Mouse (Mus musculus) CH12.LX (cell line): Measurements from ENCODE around the gene Kif1bp.

Source experiments
- CHD1 ChIP-seq: IDR thresholded peaks from 2 replicates; pipeline ENCODE4 v1.6.1; 2012; ENCODE audit warnings: low read depth, low read length, improper control_type of control experiment, inconsistent platforms
- CTCF ChIP-seq, 2 experiments: IDR thresholded peaks in 1 of 2; conservative IDR thresholded peaks in 1 of 2; 2 replicates each; pipeline ENCODE4 v1.5.1; 2011 to 2012; ENCODE audit warnings: low read depth in 2 of 2, low read length in 2 of 2, improper control_type of control experiment in 1 of 2, inconsistent platforms in 1 of 2, mild to moderate bottlenecking in 1 of 2, moderate library complexity in 1 of 2
- ELF1 ChIP-seq: IDR thresholded peaks from 2 replicates; pipeline ENCODE4 v1.6.1; 2014; ENCODE audit warnings: low read depth, mild to moderate bottlenecking, inconsistent platforms, low read length, improper control_type of control experiment
- GABPA ChIP-seq: IDR thresholded peaks from 2 replicates; pipeline ENCODE4 v1.6.1; 2012; ENCODE audit warnings: low read depth, low read length, improper control_type of control experiment, inconsistent platforms; ENCODE audit not compliant: insufficient replicate concordance
- MAFK ChIP-seq: IDR thresholded peaks from 2 replicates; pipeline ENCODE4 v1.6.1; 2011; ENCODE audit warnings: low read length, improper control_type of control experiment; ENCODE audit not compliant: insufficient replicate concordance
- MEF2A ChIP-seq: IDR thresholded peaks from 2 replicates; pipeline ENCODE4 v1.6.1; 2014; ENCODE audit warnings: low read depth, mild to moderate bottlenecking, inconsistent platforms, low read length, improper control_type of control experiment, borderline replicate concordance
- MXI1 ChIP-seq: IDR thresholded peaks from 2 replicates; pipeline ENCODE4 v1.6.1; 2011; ENCODE audit warnings: mild to moderate bottlenecking, low read depth, low read length, improper control_type of control experiment
- POLR2A ChIP-seq: IDR thresholded peaks from 2 replicates; pipeline ENCODE4 v1.6.1; 2011; ENCODE audit warnings: low read depth, mild to moderate bottlenecking, improper control_type of control experiment, low read length
- RCOR1 ChIP-seq: conservative IDR thresholded peaks from 2 replicates; pipeline ENCODE4 v1.6.1; 2012; ENCODE audit warnings: low read depth, mild to moderate bottlenecking, inconsistent platforms, low read length, improper control_type of control experiment
- SMC3 ChIP-seq: IDR thresholded peaks from 2 replicates; pipeline ENCODE4 v1.6.1; 2011; ENCODE audit warnings: low read depth, low read length, improper control_type of control experiment
- TCF12 ChIP-seq: IDR thresholded peaks from 2 replicates; pipeline ENCODE4 v1.6.1; 2014; ENCODE audit warnings: low read depth, mild to moderate bottlenecking, inconsistent platforms, low read length, improper control_type of control experiment
- UBTF ChIP-seq: IDR thresholded peaks from 2 replicates; pipeline ENCODE4 v1.6.1; 2012; ENCODE audit warnings: low read depth, mild to moderate bottlenecking, inconsistent platforms, low read length, improper control_type of control experiment, moderate library complexity
- USF2 ChIP-seq: conservative IDR thresholded peaks from 2 replicates; pipeline ENCODE4 v1.6.1; 2011; ENCODE audit warnings: low read depth, low read length, improper control_type of control experiment

DNA sequence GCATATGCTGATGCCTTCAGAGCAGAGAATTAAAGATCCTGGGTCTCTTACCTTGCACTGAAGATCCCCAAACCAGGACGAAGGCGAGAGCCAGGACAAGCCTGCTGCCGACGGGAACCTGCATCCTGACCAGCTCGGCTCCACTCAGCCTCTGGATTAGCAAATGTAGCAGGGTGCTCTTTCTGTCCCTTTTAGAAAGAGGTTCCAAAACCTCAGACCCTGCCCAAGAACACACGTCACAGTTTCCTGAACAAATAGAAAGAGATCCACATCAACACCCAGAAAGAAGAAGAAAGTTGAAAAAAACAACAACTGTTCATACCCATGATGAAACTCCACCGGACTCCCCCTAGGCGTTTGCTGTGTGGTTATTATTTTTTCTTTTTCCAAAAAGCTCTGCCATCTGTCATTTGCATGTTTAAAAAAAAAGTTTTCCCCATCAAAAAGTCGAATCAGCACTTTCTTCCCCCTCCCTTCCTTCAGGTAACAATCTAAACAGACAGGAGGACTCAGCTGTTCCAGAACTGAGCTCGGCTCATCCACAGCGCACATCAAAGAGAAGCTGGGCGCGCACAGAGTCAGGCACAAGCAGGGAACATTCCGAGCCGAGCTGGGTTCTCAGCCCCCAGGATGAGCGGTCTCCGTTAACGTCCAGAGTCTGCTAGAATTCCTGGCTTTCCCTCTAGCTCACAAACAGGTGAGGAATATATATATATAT lies 70.5 kb downstream of the Kif1bp start:
- TF ChIP-seq POLR2A: peak; percentile 94
- TF ChIP-seq CTCF (conservative IDR thresholded peaks at IDR 0.05 in 1 of 2, IDR thresholded peaks at IDR 0.05 in 1 of 2; ENCODE audit: low read depth in 2 of 2, low read length in 2 of 2): no peak
- no peak for TF ChIP-seq UBTF
- TF ChIP-seq CHD1: no peak
- TF ChIP-seq MXI1: peak; percentile 78; the same call in 1 of the 2 replicates
- no peak for TF ChIP-seq RCOR1
- TF ChIP-seq MEF2A: peak; percentile 62; the same call in 1 of the 2 replicates
- TF ChIP-seq SMC3: no peak
- peak; percentile 49 for TF ChIP-seq ELF1
- no peak for TF ChIP-seq USF2
- peak; percentile 100 for TF ChIP-seq MAFK
- peak; percentile 76 for TF ChIP-seq TCF12
- no peak for TF ChIP-seq GABPA
